In genomic region chr10:99197607-99198305, GRCm38 (mm10) we compare ENCODE assay signal across 12 mouse cellular contexts.
DNase-seq lines count a peak whose midpoint lies in the region; ATAC-seq lines count a peak whose summit lies in the region.
"Had no signal": no experiment of that assay in that cellular context is flagged by ENCODE, and none has a peak within 500 bp of the region (broad histone marks: within the 10 kb centered on the region; RNA-seq: fewer than 3 reads in every experiment).

No protein-coding gene starts in this region.

- 63% methylated on average over 9 of the region's 9 CpGs for WGBS in hindbrain, embryonic 10.5 days
- 40% methylated on average over 9 of the region's 9 CpGs for WGBS in hindbrain, embryonic 16.5 days

- no peaks in the 10 kb centered on the region for H3K27me3 ChIP-seq in hindbrain, embryonic 10.5 days (ENCODE audit: insufficient read depth, poor library complexity, severe bottlenecking)
- H3K27me3 ChIP-seq in hindbrain, embryonic 16.5 days (replicated peaks; ENCODE audit: control insufficient read depth, insufficient read depth, low read length): no peaks in the 10 kb centered on the region
- H3K27me3 ChIP-seq: limb, embryonic 12.5 days had no signal

- peak overlapping the region; percentile 73 for H3K27ac ChIP-seq in hindbrain, embryonic 10.5 days
- no peak overlapping the region for H3K27ac ChIP-seq in hindbrain, embryonic 16.5 days (ENCODE audit: low read depth, low read length)
- H3K27ac ChIP-seq: limb, embryonic 12.5 days had no signal

- no peak for DNase-seq in hindbrain, embryonic 10.5 days (ENCODE audit: low spot score)
- peak; percentile 45 for DNase-seq in c-Kit-positive CD71-positive TER-119-positive erythroid progenitor cells, embryonic 14.5 days (ENCODE audit: low spot score)
- peak; percentile 57 for DNase-seq in liver
- no peak for DNase-seq in cerebellum, adult 18-20 months
- DNase-seq in frontal cortex, postnatal 25 days (ENCODE audit: low spot score in 2 of 2): no peak
- DNase-seq in cerebellum, adult 11-12 months: no peak
- DNase-seq: gastrocnemius, postnatal 10 days; kidney, adult 8-10 months had no signal

- H3K4me3 ChIP-seq in hindbrain, embryonic 10.5 days: no peak overlapping the region
- H3K4me3 ChIP-seq in hindbrain, embryonic 16.5 days (ENCODE audit: low read length): no peak overlapping the region
- H3K4me3 ChIP-seq: limb, embryonic 12.5 days had no signal

- H3K9ac ChIP-seq in hindbrain, embryonic 16.5 days (ENCODE audit: low read depth, low read length): no peak overlapping the region
- H3K9ac ChIP-seq: limb, embryonic 12.5 days had no signal

- H3K4me2 ChIP-seq in hindbrain, embryonic 16.5 days (ENCODE audit: low read length): no peak overlapping the region
- H3K4me2 ChIP-seq: limb, embryonic 12.5 days had no signal

- H3K4me1 ChIP-seq in hindbrain, embryonic 10.5 days (replicated peaks): peaks cover 39% of the 10 kb centered on the region
- peaks cover 4% of the 10 kb centered on the region for H3K4me1 ChIP-seq in hindbrain, embryonic 16.5 days (ENCODE audit: control insufficient read depth, insufficient read depth, low read depth, low read length)

- H3K9me3 ChIP-seq in hindbrain, embryonic 10.5 days: no peaks in the 10 kb centered on the region
- H3K9me3 ChIP-seq in hindbrain, embryonic 16.5 days (ENCODE audit: control insufficient read depth, low read length): no peaks in the 10 kb centered on the region
- H3K9me3 ChIP-seq: limb, embryonic 12.5 days had no signal

- no peak for ATAC-seq in hindbrain, embryonic 16.5 days
- peak; percentile 15; the same call in 1 of the 2 replicates for ATAC-seq in monocyte, adult 5-6 weeks (replicated peaks; ENCODE audit: insufficient number of reproducible peaks, low FRiP score, low TSS enrichment, poor library complexity, severe bottlenecking)
- ATAC-seq: activated CD4-positive, CD25-positive, alpha-beta regulatory T cell, adult 4 months had no signal

- H3K36me3 ChIP-seq in hindbrain, embryonic 10.5 days: peaks cover 21% of the 10 kb centered on the region
- no peaks in the 10 kb centered on the region for H3K36me3 ChIP-seq in hindbrain, embryonic 16.5 days (ENCODE audit: control insufficient read depth, insufficient read depth, low read length)

Comparison
In these comparisons a context has a peak if more than half of its experiments do, and no peak if none do; other contexts are left out.
1. DNase-seq: peak in c-Kit-positive CD71-positive TER-119-positive erythroid progenitor cells, embryonic 14.5 days (single experiment) and liver (single experiment); none in hindbrain, embryonic 10.5 days (single experiment), cerebellum, adult 18-20 months (0 of 2), frontal cortex, postnatal 25 days (0 of 2) and cerebellum, adult 11-12 months (single experiment).